Mouse (Mus musculus) embryonic facial prominence, embryonic 11.5 days (tissue): Measurements from ENCODE around the gene Abhd12. TPM values are rescaled to one million over a fixed set of nuclear protein-coding genes. Genes with fewer than 3 reads are reported as not detected.
"Not testable (repeated sequence)": the region's sequence is repeated elsewhere in the genome, so short reads cannot be mapped to it uniquely, and the experiment has no call there.

ENCODE experiments used
- ATAC-seq: fragments of 200-750 bp; cut with Nextera tagmentation; replicated peaks from 2 replicates; pipeline ENCODE4 v1.8.0; 2017; ENCODE audit warnings: low read depth; ENCODE audit not compliant: insufficient number of reproducible peaks, low FRiP score, low TSS enrichment
- DNase-seq: peaks from one replicate; pipeline ENCODE4 v3.0.0-alpha.2; 2015; ENCODE audit warnings: low spot score
- H3K27ac ChIP-seq: fragments of 300-500 bp; sonication (generic); replicated peaks from 2 replicates; pipeline ENCODE4 v1.5.1; 2014; ENCODE audit warnings: mild to moderate bottlenecking, low read depth, low read length, control low read depth
- H3K27me3 ChIP-seq: fragments of 300-500 bp; sonication (generic); 2 replicates; pipeline ENCODE4 v1.6.1; 2014; ENCODE audit warnings: mild to moderate bottlenecking, low read length, moderate library complexity, mixed read lengths; ENCODE audit not compliant: control insufficient read depth, insufficient read depth
- H3K36me3 ChIP-seq: fragments of 300-500 bp; sonication (generic); replicated peaks from 2 replicates; pipeline ENCODE4 v1.6.1; 2014; ENCODE audit warnings: low read depth, mild to moderate bottlenecking, low read length, moderate library complexity, mixed read lengths; ENCODE audit not compliant: control insufficient read depth, insufficient read depth
- H3K4me1 ChIP-seq: fragments of 300-500 bp; sonication (generic); 2 replicates; pipeline ENCODE4 v1.6.1; 2014; ENCODE audit warnings: low read length, mixed read lengths; ENCODE audit not compliant: control insufficient read depth, insufficient read depth
- H3K4me2 ChIP-seq: fragments of 300-500 bp; sonication (generic); 2 replicates; pipeline ENCODE4 v1.6.1; 2014; ENCODE audit warnings: low read depth, mild to moderate bottlenecking, control low read depth, low read length, moderate library complexity
- H3K4me3 ChIP-seq: fragments of 300-500 bp; sonication (generic); 2 replicates; pipeline ENCODE4 v1.5.1; 2014; ENCODE audit warnings: low read depth, low read length, control low read depth
- H3K9ac ChIP-seq: fragments of 300-500 bp; sonication (generic); replicated peaks from 2 replicates; pipeline ENCODE4 v1.6.1; 2014; ENCODE audit warnings: mild to moderate bottlenecking, control low read depth, low read length
- H3K9me3 ChIP-seq: fragments of 300-500 bp; sonication (generic); replicated peaks from 2 replicates; pipeline ENCODE4 v1.6.1; 2016; ENCODE audit warnings: mild to moderate bottlenecking, low read length, inconsistent platforms, mixed read lengths; ENCODE audit not compliant: control insufficient read depth
- WGBS: fragments of 180-500 bp; shearing (Covaris S2); extraction: QIAGEN DNeasy Blood & Tissue Kit; methylation state at CpG from one replicate; pipeline ENCODE4 v1.1.7; 2014; 5-methylcytosine and 5-hydroxymethylcytosine counted together
- polyA plus RNA-seq: library from polyadenylated mRNA; unstranded; fragments of >200 nt; fragmentation: Nextera tagmentation; extraction: Ambion mirVana; gene quantifications from 2 replicates; pipeline ENCODE4 v1.2.1, GENCODE M21; 2014

The Abhd12 gene
- polyA plus RNA-seq: 54.3 and 54.9 TPM in 2 replicates

GRCm38 (mm10) chr2:150904272-150904935 is at the start of gene Abhd12:
Abhd12 (minus strand) TSS chr2:150904741.
- no peaks in the 10 kb centered on the region for H3K9me3 ChIP-seq
- 0% methylated on average over 63 of the region's 72 CpGs for WGBS
- ATAC-seq (peak; percentile 98), DNase-seq (peak; percentile 98)
- no peaks in the 10 kb centered on the region for H3K27me3 ChIP-seq
- H3K36me3 ChIP-seq: no peaks in the 10 kb centered on the region
- H3K4me2 ChIP-seq: peak within 1 kb of the TSS; percentile 87
- no peaks in the 10 kb centered on the region for H3K4me1 ChIP-seq
- H3K9ac ChIP-seq: peak within 1 kb of the TSS; percentile 88
- peak within 1 kb of the TSS; percentile 90 for H3K4me3 ChIP-seq
- peak within 1 kb of the TSS; percentile 65; the same call in 1 of the 2 replicates for H3K27ac ChIP-seq

GRCm38 (mm10) chr2:150951201-150951600 is 46.7 kb upstream of the Abhd12 start:
- H3K36me3 ChIP-seq: no peaks in the 10 kb centered on the region; the same call in 1 of the 2 replicates
- H3K27me3 ChIP-seq: no peaks in the 10 kb centered on the region
- no peaks in the 10 kb centered on the region for H3K9me3 ChIP-seq
- H3K4me2 ChIP-seq: no peak overlapping the region
- no peak overlapping the region for H3K4me3 ChIP-seq
- no peaks in the 10 kb centered on the region for H3K4me1 ChIP-seq
- ATAC-seq (no peak), DNase-seq (no peak)
- H3K27ac ChIP-seq: no peak overlapping the region
- H3K9ac ChIP-seq: no peak overlapping the region
- 87% methylated on average over 2 of the region's 2 CpGs for WGBS

GRCm38 (mm10) chr2:150950056-150950455 is 45.5 kb upstream of the Abhd12 start:
- ATAC-seq: no peak
- Histone ChIP-seq H3K4me2 (no peak overlapping the region), H3K27ac (no peak overlapping the region), H3K9ac (no peak overlapping the region), H3K4me1 (no peaks in the 10 kb centered on the region), H3K36me3 (no peaks in the 10 kb centered on the region; the same call in 1 of the 2 replicates), H3K27me3 (no peaks in the 10 kb centered on the region), H3K4me3 (no peak overlapping the region), H3K9me3 (no peaks in the 10 kb centered on the region)
- 93% methylated on average over 6 of the region's 6 CpGs for WGBS
- DNase-seq: no peak

- no peaks in the 10 kb centered on the region; the same call in 1 of the 2 replicates for H3K36me3 ChIP-seq
- no peak for ATAC-seq
- 95% methylated on average over 3 of the region's 3 CpGs for WGBS
Measured at GRCm38 (mm10) chr2:150949652-150950051, 45.1 kb upstream of the Abhd12 start.

GRCm38 (mm10) chr2:150948786-150949185 is 44.2 kb upstream of the Abhd12 start:
- Histone ChIP-seq H3K4me1 (no peaks in the 10 kb centered on the region), H3K4me2 (no peak overlapping the region), H3K27ac (no peak overlapping the region), H3K9ac (no peak overlapping the region), H3K4me3 (no peak overlapping the region), H3K36me3 (no peaks in the 10 kb centered on the region; the same call in 1 of the 2 replicates), H3K27me3 (no peaks in the 10 kb centered on the region), H3K9me3 (no peaks in the 10 kb centered on the region)
- ATAC-seq (no peak), DNase-seq (no peak)
- 89% methylated on average over 5 of the region's 5 CpGs for WGBS

More at GRCm38 (mm10) chr2:150949652-150950051, 45.1 kb upstream of the Abhd12 start:
- H3K9ac ChIP-seq: no peak overlapping the region
- no peak overlapping the region for H3K4me3 ChIP-seq
- no peaks in the 10 kb centered on the region for H3K27me3 ChIP-seq
- no peaks in the 10 kb centered on the region for H3K9me3 ChIP-seq
- no peaks in the 10 kb centered on the region for H3K4me1 ChIP-seq
- no peak overlapping the region for H3K4me2 ChIP-seq
- no peak for DNase-seq
- H3K27ac ChIP-seq: no peak overlapping the region

GRCm38 (mm10) chr2:150947880-150948611 is 43.5 kb upstream of the Abhd12 start:
- H3K4me3 ChIP-seq, H3K9me3 ChIP-seq, H3K4me2 ChIP-seq, H3K9ac ChIP-seq, H3K27me3 ChIP-seq, H3K27ac ChIP-seq, ATAC-seq, H3K4me1 ChIP-seq, H3K36me3 ChIP-seq, DNase-seq: not testable (repeated sequence)
- WGBS: 90% methylated on average over 12 of the region's 12 CpGs

GRCm38 (mm10) chr2:150947341-150947740 is 42.8 kb upstream of the Abhd12 start:
- ATAC-seq: not testable (repeated sequence)

GRCm38 (mm10) chr2:150944017-150944416 is 39.5 kb upstream of the Abhd12 start:
- Histone ChIP-seq H3K27ac (no peak overlapping the region), H3K4me1 (no peaks in the 10 kb centered on the region), H3K9ac (no peak overlapping the region), H3K4me3 (no peak overlapping the region), H3K27me3 (no peaks in the 10 kb centered on the region), H3K9me3 (no peaks in the 10 kb centered on the region), H3K36me3 (peaks cover 2% of the 10 kb centered on the region; the same call in 1 of the 2 replicates), H3K4me2 (no peak overlapping the region)
- DNase-seq: no peak
- no peak for ATAC-seq
- 93% methylated on average over 5 of the region's 5 CpGs for WGBS

More at GRCm38 (mm10) chr2:150947341-150947740, 42.8 kb upstream of the Abhd12 start:
- not testable (repeated sequence) for H3K36me3 ChIP-seq, H3K9me3 ChIP-seq, H3K27ac ChIP-seq, DNase-seq, H3K4me3 ChIP-seq, H3K4me1 ChIP-seq, H3K27me3 ChIP-seq, H3K4me2 ChIP-seq, H3K9ac ChIP-seq
- 95% methylated on average over 5 of the region's 5 CpGs for WGBS
